Mouse (Mus musculus) heart, embryonic 12.5 days (tissue): ENCODE measurements around the gene Fkbp6. TPM values are rescaled to one million over a fixed set of nuclear protein-coding genes. Genes with fewer than 3 reads are reported as not detected.

Experiments
- ATAC-seq: fragments of 200-750 bp; cut with Nextera tagmentation; 2 replicates; pipeline ENCODE4 v1.8.0; 2017; ENCODE audit warnings: moderate TSS enrichment, moderate library complexity; ENCODE audit not compliant: insufficient number of reproducible peaks, low FRiP score
- H3K27ac ChIP-seq: fragments of 300-500 bp; sonication (generic); 2 replicates; pipeline ENCODE4 v1.5.1; 2016; ENCODE audit warnings: mild to moderate bottlenecking, moderate library complexity; ENCODE audit not compliant: poor library complexity, severe bottlenecking
- H3K27me3 ChIP-seq: fragments of 300-500 bp; sonication (generic); replicated peaks from 2 replicates; pipeline ENCODE4 v1.6.1; 2016; ENCODE audit warnings: mild to moderate bottlenecking, moderate library complexity
- H3K36me3 ChIP-seq: fragments of 300-500 bp; sonication (generic); 2 replicates; pipeline ENCODE4 v1.6.1; 2016; ENCODE audit warnings: mild to moderate bottlenecking, moderate library complexity
- H3K4me1 ChIP-seq: fragments of 300-500 bp; sonication (generic); replicated peaks from 2 replicates; pipeline ENCODE4 v1.6.1; 2016; ENCODE audit warnings: mild to moderate bottlenecking
- H3K4me2 ChIP-seq: fragments of 300-500 bp; sonication (generic); 2 replicates; pipeline ENCODE4 v1.6.1; 2016; ENCODE audit warnings: mild to moderate bottlenecking, moderate library complexity
- H3K4me3 ChIP-seq: fragments of 300-500 bp; sonication (generic); 2 replicates; pipeline ENCODE4 v1.5.1; 2016; ENCODE audit warnings: mild to moderate bottlenecking
- H3K9ac ChIP-seq: fragments of 300-500 bp; sonication (generic); 2 replicates; pipeline ENCODE4 v1.6.1; 2016; ENCODE audit warnings: mild to moderate bottlenecking, moderate library complexity
- H3K9me3 ChIP-seq: fragments of 300-500 bp; sonication (generic); replicated peaks from 2 replicates; pipeline ENCODE4 v1.6.1; 2016; ENCODE audit warnings: mild to moderate bottlenecking, moderate library complexity
- WGBS: fragments of 180-500 bp; shearing (Covaris S2); methylation state at CpG from one replicate; pipeline ENCODE4 v1.1.7; 2016; 5-methylcytosine and 5-hydroxymethylcytosine counted together
- polyA plus RNA-seq: library from polyadenylated mRNA; unstranded; fragments of >200 nt; fragmentation: Nextera tagmentation; extraction: Ambion mirVana; gene quantifications from 2 replicates; pipeline ENCODE4 v1.2.1, GENCODE M21; 2016

The Fkbp6 gene
- 0.22 TPM in 1 of 2 replicates, not detected in the other for polyA plus RNA-seq

- H3K4me1 ChIP-seq: no peaks in the 10 kb centered on the region
- H3K9ac ChIP-seq: no peak within 1 kb of the TSS
- ATAC-seq: no peak
- H3K4me2 ChIP-seq: no peak within 1 kb of the TSS
- WGBS: 87% methylated on average over 35 of the region's 35 CpGs
- no peaks in the 10 kb centered on the region for H3K36me3 ChIP-seq
- no peak within 1 kb of the TSS for H3K4me3 ChIP-seq
- peaks cover 18% of the 10 kb centered on the region for H3K9me3 ChIP-seq
- no peak within 1 kb of the TSS for H3K27ac ChIP-seq
- H3K27me3 ChIP-seq: peaks cover 29% of the 10 kb centered on the region
Measured at GRCm38 (mm10) chr5:135349862-135350261, at the start of gene Fkbp6. Fkbp6 (minus strand) TSS chr5:135350044.

DNA sequence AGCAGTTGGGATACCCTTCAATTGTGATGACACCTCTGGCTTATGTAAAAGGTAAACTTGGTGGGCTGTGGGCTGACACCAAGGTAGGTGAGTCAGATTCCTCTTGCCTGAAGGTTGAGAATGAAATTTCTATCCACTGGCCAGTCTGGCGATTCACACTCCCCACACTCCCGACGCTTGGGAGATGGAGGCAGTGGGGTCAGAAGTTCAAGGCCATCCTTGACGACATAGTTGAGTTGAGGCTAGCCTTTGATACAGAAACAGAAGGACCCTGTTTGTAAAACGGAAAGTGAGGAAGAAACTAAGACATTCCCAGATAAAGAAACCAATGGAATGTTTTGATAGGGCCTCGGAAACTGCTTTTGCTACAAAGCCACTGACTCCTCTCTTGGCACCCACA lies 49.5 kb upstream of the Fkbp6 start:
- H3K36me3 ChIP-seq: no peaks in the 10 kb centered on the region
- H3K27me3 ChIP-seq: no peaks in the 10 kb centered on the region
- ATAC-seq: no peak
- H3K4me3 ChIP-seq: no peak overlapping the region
- H3K4me2 ChIP-seq: no peak overlapping the region
- H3K4me1 ChIP-seq: peaks cover 4% of the 10 kb centered on the region; the same call in 1 of the 2 replicates
- no peak overlapping the region for H3K9ac ChIP-seq
- H3K27ac ChIP-seq: no peak overlapping the region
- 33% methylated on average over 6 of the region's 6 CpGs for WGBS
- H3K9me3 ChIP-seq: no peaks in the 10 kb centered on the region

DNA sequence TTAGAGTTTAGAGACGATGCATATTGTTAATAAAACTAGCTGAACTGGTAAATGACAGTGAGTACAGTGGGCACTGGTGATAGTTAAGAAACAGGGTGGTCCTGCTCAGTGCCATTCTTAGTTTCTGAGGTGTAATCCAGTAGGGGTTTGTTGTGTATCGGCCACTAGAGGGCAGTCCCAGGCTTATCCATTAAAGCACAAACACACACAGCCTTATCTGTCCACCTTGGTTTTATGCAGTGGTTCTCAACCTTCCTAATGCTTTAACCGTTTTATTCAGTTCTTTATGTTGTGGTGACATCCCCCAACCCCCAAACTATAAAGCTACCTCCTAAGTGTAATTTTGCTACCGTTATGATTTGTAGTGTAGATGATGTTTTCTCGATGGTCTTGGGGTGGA lies 46.0 kb upstream of the Fkbp6 start:
- Histone ChIP-seq H3K4me3 (no peak overlapping the region), H3K9me3 (no peaks in the 10 kb centered on the region), H3K4me2 (no peak overlapping the region), H3K27me3 (no peaks in the 10 kb centered on the region), H3K9ac (no peak overlapping the region), H3K36me3 (peaks cover 18% of the 10 kb centered on the region), H3K27ac (no peak overlapping the region), H3K4me1 (peaks cover 18% of the 10 kb centered on the region)
- WGBS: 50% methylated on average over 5 of the region's 5 CpGs
- ATAC-seq: no peak

- Histone ChIP-seq H3K9me3 (no peaks in the 10 kb centered on the region), H3K4me3 (peak within 1 kb of the TSS; percentile 88), H3K4me2 (peak within 1 kb of the TSS; percentile 79), H3K4me1 (peaks cover 18% of the 10 kb centered on the region), H3K27ac (peak within 1 kb of the TSS; percentile 82), H3K9ac (peak within 1 kb of the TSS; percentile 95), H3K27me3 (no peaks in the 10 kb centered on the region), H3K36me3 (peaks cover 32% of the 10 kb centered on the region)
- ATAC-seq: peak; percentile 89
- whole genome bisulfite sequencing: under 1% methylated on average over 107 of the region's 110 CpGs
Measured at GRCm38 (mm10) chr5:135394004-135394823, 44.4 kb upstream of the Fkbp6 start, which contains the start of gene Pom121. Pom121 (minus strand) TSS chr5:135394546.

GRCm38 (mm10) chr5:135383771-135384170 lies 33.9 kb upstream of the Fkbp6 start:
- Histone ChIP-seq H3K27ac (no peak overlapping the region), H3K36me3 (peaks cover 94% of the 10 kb centered on the region), H3K27me3 (no peaks in the 10 kb centered on the region), H3K4me1 (no peaks in the 10 kb centered on the region), H3K9ac (no peak overlapping the region), H3K4me3 (no peak overlapping the region), H3K4me2 (no peak overlapping the region), H3K9me3 (no peaks in the 10 kb centered on the region)
- ATAC-seq: no peak
- 77% methylated on average over 10 of the region's 10 CpGs for WGBS

DNA sequence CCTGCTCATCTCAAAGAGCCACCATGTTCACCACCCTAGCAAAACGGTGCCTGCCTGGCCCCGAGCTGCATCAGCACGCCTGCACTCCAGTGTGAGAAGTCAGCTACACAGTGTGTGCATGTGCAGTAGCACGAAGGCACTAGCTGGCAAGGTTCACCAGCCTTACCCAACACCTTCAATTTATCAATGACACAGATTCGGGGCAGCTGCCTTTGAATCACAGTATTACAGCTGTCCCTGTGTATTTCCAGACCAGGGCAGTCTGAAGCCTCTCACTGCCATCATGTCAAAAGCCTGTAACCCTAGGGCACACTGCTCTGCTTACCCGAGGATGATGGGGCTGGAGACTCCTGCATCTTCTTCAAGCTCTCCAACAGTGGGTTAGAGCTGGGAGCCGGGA lies 32.9 kb upstream of the Fkbp6 start:
- H3K27ac ChIP-seq: no peak overlapping the region
- ATAC-seq: no peak
- 87% methylated on average over 7 of the region's 7 CpGs for WGBS

DNA sequence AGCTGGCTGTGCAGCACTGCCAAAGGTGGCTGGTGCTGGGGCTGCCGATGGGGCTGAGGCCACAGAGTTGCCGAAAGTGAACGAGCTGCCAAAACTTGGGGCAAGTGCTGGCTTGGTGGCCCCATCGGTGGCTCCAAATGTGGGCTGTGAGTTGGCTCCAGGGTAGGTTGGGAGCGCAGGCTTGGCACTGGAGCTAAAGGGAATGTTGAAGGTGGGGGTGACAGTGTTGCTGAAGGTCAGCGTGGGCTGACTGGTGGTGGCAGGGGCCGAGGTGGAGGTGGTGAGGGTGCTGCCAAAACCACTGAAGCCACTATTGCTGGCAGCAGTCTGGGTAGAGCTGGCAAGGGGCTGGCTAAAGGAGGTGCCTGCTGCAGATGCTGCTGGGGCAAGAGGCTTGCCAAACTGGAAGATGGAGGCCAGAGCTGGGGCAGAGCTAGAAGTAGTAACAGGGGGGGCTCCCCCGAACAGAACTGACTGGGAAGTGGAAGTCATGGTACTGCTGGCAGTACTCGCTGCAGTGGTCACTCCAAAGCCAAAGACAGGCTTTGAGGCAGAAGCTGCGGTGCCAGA lies 31.6 kb upstream of the Fkbp6 start:
- Histone ChIP-seq H3K9ac (no peak overlapping the region), H3K9me3 (no peaks in the 10 kb centered on the region), H3K4me1 (no peaks in the 10 kb centered on the region), H3K4me3 (no peak overlapping the region), H3K4me2 (no peak overlapping the region), H3K27me3 (no peaks in the 10 kb centered on the region), H3K36me3 (peaks cover 95% of the 10 kb centered on the region), H3K27ac (no peak overlapping the region)
- no peak for ATAC-seq
- 94% methylated on average over 10 of the region's 10 CpGs for WGBS

More for the DNA sequence above, 32.9 kb upstream of the Fkbp6 start:
- no peak overlapping the region for H3K4me3 ChIP-seq
- no peak overlapping the region for H3K4me2 ChIP-seq
- H3K36me3 ChIP-seq: peaks cover 96% of the 10 kb centered on the region
- H3K27me3 ChIP-seq: no peaks in the 10 kb centered on the region
- H3K9ac ChIP-seq: no peak overlapping the region
- no peaks in the 10 kb centered on the region for H3K9me3 ChIP-seq
- no peaks in the 10 kb centered on the region for H3K4me1 ChIP-seq

DNA sequence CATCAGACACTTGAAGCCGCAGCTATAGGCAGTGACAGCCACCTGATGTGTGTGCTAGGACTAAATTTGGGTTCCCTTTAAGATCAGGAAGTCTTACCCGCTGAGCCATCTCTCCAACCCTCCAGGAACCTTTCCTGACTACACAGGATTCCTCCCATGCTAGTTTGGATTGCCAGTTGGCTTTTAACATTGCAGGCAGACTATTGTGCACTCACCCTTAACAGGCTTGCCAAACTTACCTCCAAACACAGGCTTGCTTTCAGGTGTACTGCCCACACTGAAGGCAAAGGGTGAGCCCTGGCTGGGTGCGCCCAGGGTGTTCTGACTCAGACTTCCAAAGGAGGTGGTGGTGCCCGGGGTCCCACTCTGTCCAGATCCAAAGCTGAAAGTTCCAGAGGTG lies 30.8 kb upstream of the Fkbp6 start:
- WGBS: 96% methylated on average over 4 of the region's 4 CpGs
- Histone ChIP-seq H3K9ac (no peak overlapping the region), H3K4me1 (no peaks in the 10 kb centered on the region), H3K4me2 (no peak overlapping the region), H3K27ac (no peak overlapping the region), H3K4me3 (no peak overlapping the region), H3K9me3 (no peaks in the 10 kb centered on the region), H3K27me3 (no peaks in the 10 kb centered on the region), H3K36me3 (peaks cover 99% of the 10 kb centered on the region)
- no peak for ATAC-seq

GRCm38 (mm10) chr5:135376341-135376740 lies 26.5 kb upstream of the Fkbp6 start:
- no peak for ATAC-seq
- H3K4me1 ChIP-seq: no peaks in the 10 kb centered on the region
- H3K4me2 ChIP-seq: no peak overlapping the region
- 78% methylated on average over 2 of the region's 2 CpGs for WGBS
- no peaks in the 10 kb centered on the region for H3K27me3 ChIP-seq
- no peak overlapping the region for H3K27ac ChIP-seq
- H3K9me3 ChIP-seq: 0 out of 2 replicates have a peak, but pooled peaks cover 5% of the 10 kb centered on the region
- H3K36me3 ChIP-seq: peaks cover 96% of the 10 kb centered on the region
- H3K9ac ChIP-seq: no peak overlapping the region
- H3K4me3 ChIP-seq: no peak overlapping the region

DNA sequence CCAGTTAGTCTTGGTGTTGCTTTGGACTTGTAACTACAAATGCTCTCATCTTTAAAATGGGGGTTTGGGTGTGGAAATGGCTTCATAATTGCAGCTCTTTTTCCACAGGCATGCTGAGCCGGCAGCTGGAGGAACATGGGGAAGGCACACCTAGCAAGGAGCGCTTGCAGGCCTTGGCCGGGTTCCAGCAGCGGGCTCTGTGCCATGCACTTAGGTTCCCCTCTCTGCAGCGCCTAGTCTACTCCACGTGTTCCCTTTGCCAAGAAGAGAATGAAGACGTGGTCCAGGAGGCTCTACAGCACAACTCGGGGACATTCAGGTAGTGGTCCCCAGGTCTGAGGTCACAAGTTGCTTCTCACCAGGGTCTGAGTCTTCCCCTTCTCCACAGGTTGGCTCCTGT lies 25.3 kb upstream of the Fkbp6 start:
- ATAC-seq: no peak

GRCm38 (mm10) chr5:135373601-135374000 lies 23.8 kb upstream of the Fkbp6 start:
- WGBS: 93% methylated on average over 5 of the region's 5 CpGs
- Histone ChIP-seq H3K9me3 (0 out of 2 replicates have a peak, but pooled peaks cover 5% of the 10 kb centered on the region), H3K4me2 (no peak overlapping the region), H3K9ac (no peak overlapping the region), H3K27me3 (no peaks in the 10 kb centered on the region), H3K27ac (no peak overlapping the region), H3K4me1 (peaks cover 13% of the 10 kb centered on the region), H3K4me3 (no peak overlapping the region), H3K36me3 (peaks cover 70% of the 10 kb centered on the region)
- no peak for ATAC-seq

More for the DNA sequence above, 25.3 kb upstream of the Fkbp6 start:
- 68% methylated on average over 8 of the region's 8 CpGs for WGBS
- Histone ChIP-seq H3K4me2 (no peak overlapping the region), H3K27ac (no peak overlapping the region), H3K4me1 (peaks cover 10% of the 10 kb centered on the region), H3K9ac (no peak overlapping the region), H3K27me3 (no peaks in the 10 kb centered on the region), H3K36me3 (peaks cover 86% of the 10 kb centered on the region), H3K9me3 (0 out of 2 replicates have a peak, but pooled peaks cover 5% of the 10 kb centered on the region), H3K4me3 (no peak overlapping the region)
